Mouse (Mus musculus) spleen, adult 2 months (tissue): ENCODE measurements around the gene Cass4. TPM values are rescaled to one million over a fixed set of nuclear protein-coding genes. Genes with fewer than 3 reads are reported as not detected.
A peak's percentile ranks its signal among the peaks of the same experiment; 100 is the strongest.

Experiments
- DNase-seq, 2 experiments: peaks; one replicate each; pipeline versions ENCODE4 v3.0.0 to v3.0.0-alpha.2; 2012 to 2021; ENCODE audit warnings: low spot score in 2 of 2, low read depth in 1 of 2
- H3K27ac ChIP-seq: fragments of 200-500 bp; 2 replicates; pipeline ENCODE4 v1.5.1; 2012; ENCODE audit warnings: low read length, inconsistent platforms; ENCODE audit not compliant: insufficient read depth
- H3K27me3 ChIP-seq: fragments of 200-500 bp; 2 replicates; pipeline ENCODE4 v1.6.1; 2012; ENCODE audit warnings: mild to moderate bottlenecking, moderate library complexity, low read length, inconsistent platforms; ENCODE audit not compliant: control insufficient read depth, insufficient read depth
- H3K36me3 ChIP-seq: fragments of 200-500 bp; 2 replicates; pipeline ENCODE4 v1.6.1; 2012; ENCODE audit warnings: mild to moderate bottlenecking, low read length, inconsistent platforms; ENCODE audit not compliant: control insufficient read depth, insufficient read depth
- H3K4me1 ChIP-seq: fragments of 200-500 bp; 2 replicates; pipeline ENCODE4 v1.6.1; 2011; ENCODE audit warnings: inconsistent platforms; ENCODE audit not compliant: control insufficient read depth, insufficient read depth, insufficient read length
- H3K4me3 ChIP-seq: fragments of 200-500 bp; 2 replicates; pipeline ENCODE4 v1.5.1; 2011; ENCODE audit warnings: mild to moderate bottlenecking, inconsistent platforms; ENCODE audit not compliant: insufficient read depth, insufficient read length; ENCODE audit errors: extremely low read depth
- CTCF ChIP-seq: fragments of 200-500 bp; IDR thresholded peaks from 2 replicates; pipeline ENCODE4 v1.5.1; 2011; ENCODE audit warnings: mild to moderate bottlenecking, inconsistent platforms; ENCODE audit not compliant: insufficient read depth, insufficient read length, insufficient replicate concordance; ENCODE audit errors: extremely low read depth
- POLR2A ChIP-seq: fragments of 200-500 bp; IDR thresholded peaks from 2 replicates; pipeline ENCODE4 v1.6.1; 2011; ENCODE audit warnings: low read depth, low read length, inconsistent platforms
- WGBS: fragments of 180-500 bp; shearing (Covaris S2); methylation state at CpG from one replicate; pipeline ENCODE4 v1.1.7; 2018; 5-methylcytosine and 5-hydroxymethylcytosine counted together
- polyA plus RNA-seq: library from polyadenylated mRNA; depleted of rRNA; stranded (reverse); fragments of >200 nt; gene quantifications from 2 replicates; pipeline ENCODE4 v1.2.3, GENCODE M21; 2012

Gene Cass4
- polyA plus RNA-seq, 1 experiment: 1.6 TPM

- Histone ChIP-seq H3K27ac (no peak overlapping the region), H3K27me3 (no peaks in the 10 kb centered on the region), H3K36me3 (no peaks in the 10 kb centered on the region), H3K4me1 (peaks cover 9% of the 10 kb centered on the region), H3K4me3 (no peak overlapping the region)
- TF ChIP-seq CTCF (no peak), POLR2A (no peak)
- DNase-seq: no peak
- WGBS: 90% methylated on average over 11 of the region's 11 CpGs
These were observed 17.5 kb downstream of the Cass4 start for GRCm38 (mm10) chr2:172411091-172411490.

- TF ChIP-seq CTCF (no peak), POLR2A (no peak)
- peaks cover 9% of the 10 kb centered on the region for H3K4me1 ChIP-seq
- WGBS: 6% methylated on average over 9 of the region's 9 CpGs
- H3K36me3 ChIP-seq: no peaks in the 10 kb centered on the region
- H3K27me3 ChIP-seq: no peaks in the 10 kb centered on the region
- H3K27ac ChIP-seq: no peak overlapping the region
- peak overlapping the region; percentile 53 for H3K4me3 ChIP-seq
- DNase-seq: no peak
These were observed 18.9 kb downstream of the Cass4 start for GRCm38 (mm10) chr2:172412454-172412853.

GRCm38 (mm10) chr2:172413273-172413672 is 19.7 kb downstream of the Cass4 start:
- no peak for DNase-seq
- Histone ChIP-seq H3K27me3 (no peaks in the 10 kb centered on the region), H3K4me1 (peaks cover 6% of the 10 kb centered on the region), H3K27ac (no peak overlapping the region), H3K36me3 (no peaks in the 10 kb centered on the region), H3K4me3 (no peak overlapping the region)
- TF ChIP-seq CTCF: no peak
- TF ChIP-seq POLR2A: no peak
- WGBS: 42% methylated on average over 4 of the region's 4 CpGs

GRCm38 (mm10) chr2:172413894-172414293 is 20.3 kb downstream of the Cass4 start:
- TF ChIP-seq POLR2A (no peak), CTCF (no peak)
- WGBS: 69% methylated on average over 5 of the region's 5 CpGs
- Histone ChIP-seq H3K4me3 (no peak overlapping the region), H3K4me1 (peaks cover 6% of the 10 kb centered on the region), H3K36me3 (no peaks in the 10 kb centered on the region), H3K27me3 (no peaks in the 10 kb centered on the region), H3K27ac (no peak overlapping the region)
- no peak for DNase-seq

GRCm38 (mm10) chr2:172416218-172416617 is 22.6 kb downstream of the Cass4 start:
- TF ChIP-seq POLR2A (no peak), CTCF (no peak)
- DNase-seq: no peak
- no peak overlapping the region for H3K4me3 ChIP-seq
- H3K36me3 ChIP-seq: no peaks in the 10 kb centered on the region
- H3K4me1 ChIP-seq: peaks cover 6% of the 10 kb centered on the region
- WGBS: 69% methylated on average over 12 of the region's 12 CpGs
- H3K27me3 ChIP-seq: no peaks in the 10 kb centered on the region
- H3K27ac ChIP-seq: no peak overlapping the region

GRCm38 (mm10) chr2:172416876-172417275 is 23.3 kb downstream of the Cass4 start:
- no peaks in the 10 kb centered on the region for H3K36me3 ChIP-seq
- TF ChIP-seq CTCF (no peak), POLR2A (no peak)
- DNase-seq: no peak
- 90% methylated on average over 5 of the region's 5 CpGs for WGBS
- H3K4me1 ChIP-seq: peaks cover 6% of the 10 kb centered on the region
- no peaks in the 10 kb centered on the region for H3K27me3 ChIP-seq
- H3K27ac ChIP-seq: no peak overlapping the region
- no peak overlapping the region for H3K4me3 ChIP-seq

- peaks cover 1% of the 10 kb centered on the region; the same call in 1 of the 2 replicates for H3K4me1 ChIP-seq
- H3K36me3 ChIP-seq: no peaks in the 10 kb centered on the region
- DNase-seq: no peak
- H3K27me3 ChIP-seq: no peaks in the 10 kb centered on the region
- H3K27ac ChIP-seq: no peak overlapping the region
- H3K4me3 ChIP-seq: no peak overlapping the region
- no peak for TF ChIP-seq POLR2A
- TF ChIP-seq CTCF: no peak
- 90% methylated on average over 5 of the region's 5 CpGs for WGBS
These were observed 24.6 kb downstream of the Cass4 start for GRCm38 (mm10) chr2:172418208-172418607.
